In the genomic region with DNA sequence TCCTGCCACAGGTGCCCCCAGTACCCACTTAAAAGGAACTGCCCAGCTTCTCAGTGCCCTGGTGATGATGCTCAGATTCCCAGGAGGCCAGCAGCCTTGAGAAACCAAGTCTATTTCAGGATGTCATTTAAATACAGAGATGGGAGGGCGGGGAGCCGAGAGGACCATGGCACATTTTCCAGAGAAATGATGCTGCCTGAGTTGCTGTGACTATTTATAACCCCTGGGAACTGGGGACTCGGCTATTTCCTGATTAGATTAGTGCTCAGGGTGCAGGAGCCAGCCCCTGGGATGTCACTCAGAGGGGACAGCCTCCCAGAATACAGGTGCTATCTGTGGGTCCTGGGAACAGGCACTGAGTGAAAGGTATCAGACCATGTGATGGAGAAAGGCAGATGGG, we compare ENCODE assay signal across 21 mouse cellular contexts. TPM values are rescaled to one million over a fixed set of nuclear protein-coding genes. Genes with fewer than 3 reads are reported as not detected.
DNase-seq lines count a peak whose midpoint lies in the region; ATAC-seq and TF ChIP-seq lines count a peak whose summit lies in the region.
"Had no signal": no experiment of that assay in that cellular context is flagged by ENCODE, and none has a peak within 500 bp of the region (broad histone marks: within the 10 kb centered on the region; RNA-seq: fewer than 3 reads in every experiment).

No protein-coding gene starts in this region.

- H3K27ac ChIP-seq in left cerebral cortex, adult 2 months, result peak overlapping the region; percentile 70
- peak overlapping the region; percentile 90; the same call in 1 of the 2 replicates for H3K27ac ChIP-seq in embryonic facial prominence, embryonic 10.5 days (replicated peaks)
- peak overlapping the region; percentile 78 for H3K27ac ChIP-seq in heart, embryonic 15.5 days
- H3K27ac ChIP-seq in intestine, postnatal 0 days (ENCODE audit: low read depth, low read length), result no peak overlapping the region
- H3K27ac ChIP-seq: hindbrain, embryonic 12.5 days; macrophage; midbrain, embryonic 12.5 days had no signal

- H3K4me1 ChIP-seq in embryonic facial prominence, embryonic 10.5 days, result peaks cover 47% of the 10 kb centered on the region
- H3K4me1 ChIP-seq in heart, embryonic 15.5 days (replicated peaks), result peaks cover 68% of the 10 kb centered on the region
- H3K4me1 ChIP-seq in intestine, postnatal 0 days (replicated peaks; ENCODE audit: control insufficient read depth, insufficient read depth, low read length), result 0 out of 2 replicates have a peak, but pooled peaks cover 6% of the 10 kb centered on the region

- peak; percentile 51; the same call in 1 of the 2 replicates for ATAC-seq in heart, embryonic 15.5 days (replicated peaks; ENCODE audit: insufficient number of reproducible peaks, insufficient read depth, low FRiP score, low read depth)
- no peak for ATAC-seq in intestine, postnatal 0 days
- ATAC-seq in activated CD4-positive, CD25-positive, alpha-beta regulatory T cell, adult 4 months, result no peak

- H3K9ac ChIP-seq in heart, embryonic 15.5 days, result no peak overlapping the region
- H3K9ac ChIP-seq in intestine, postnatal 0 days (ENCODE audit: low read depth, low read length), result no peak overlapping the region
- H3K9ac ChIP-seq: embryonic facial prominence, embryonic 13.5 days; hindbrain, embryonic 12.5 days; lung, embryonic 14.5 days; midbrain, embryonic 12.5 days had no signal

- peak; percentile 34 for DNase-seq in gastrocnemius, adult 18-20 months (ENCODE audit: low spot score)
- no peak for DNase-seq in gastrocnemius, postnatal 4 days (ENCODE audit: low spot score in 2 of 2)
- no peak for DNase-seq in left cerebral cortex, adult 2 months (ENCODE audit: extremely low spot score in 1 of 2, low spot score in 2 of 2)
- DNase-seq in left cerebral cortex, postnatal 36 days (ENCODE audit: low spot score in 2 of 2), result no peak
- no peak for DNase-seq in embryonic facial prominence, embryonic 10.5 days (ENCODE audit: low spot score)
- DNase-seq: adrenal gland, adult 2 months; cerebellum, adult 2 months; gastrocnemius, postnatal 36 days; kidney, adult 18-20 months; kidney, postnatal 25 days; lung, embryonic 14.5 days; retina, postnatal 1 day had no signal

- H3K27me3 ChIP-seq in embryonic facial prominence, embryonic 10.5 days (replicated peaks; ENCODE audit: low read depth, poor library complexity, severe bottlenecking), result no peaks in the 10 kb centered on the region
- no peaks in the 10 kb centered on the region for H3K27me3 ChIP-seq in heart, embryonic 15.5 days
- H3K27me3 ChIP-seq in intestine, postnatal 0 days (replicated peaks; ENCODE audit: control insufficient read depth, insufficient read depth, low read length), result no peaks in the 10 kb centered on the region
- H3K27me3 ChIP-seq: CH12.LX; embryonic facial prominence, embryonic 13.5 days; hindbrain, embryonic 12.5 days; midbrain, embryonic 12.5 days had no signal

- H3K4me2 ChIP-seq in heart, embryonic 15.5 days, result 0 out of 2 replicates have a peak overlapping the region, but pooled peaks have one; percentile 29
- H3K4me2 ChIP-seq in intestine, postnatal 0 days (replicated peaks; ENCODE audit: low read depth), result no peak overlapping the region
- H3K4me2 ChIP-seq: embryonic facial prominence, embryonic 13.5 days; hindbrain, embryonic 12.5 days; liver, embryonic 11.5 days; lung, embryonic 14.5 days; midbrain, embryonic 12.5 days had no signal

- no peak overlapping the region for H3K4me3 ChIP-seq in left cerebral cortex, adult 2 months
- no peak overlapping the region for H3K4me3 ChIP-seq in embryonic facial prominence, embryonic 10.5 days
- H3K4me3 ChIP-seq in heart, embryonic 15.5 days, result no peak overlapping the region
- H3K4me3 ChIP-seq in intestine, postnatal 0 days (ENCODE audit: low read depth, low read length), result no peak overlapping the region
- H3K4me3 ChIP-seq: embryonic facial prominence, embryonic 13.5 days; hindbrain, embryonic 12.5 days; midbrain, embryonic 12.5 days had no signal

- TF ChIP-seq CTCF in left cerebral cortex, adult 2 months (IDR thresholded peaks at IDR 0.05), result no peak
- no peak for TF ChIP-seq CTCF in intestine, postnatal 0 days (IDR thresholded peaks at IDR 0.05; ENCODE audit: low read depth)

- intact Hi-C loops in left cerebral cortex, adult 2 months (cut with DNase I), result no loop called here
- intact Hi-C loops in left cerebral cortex, postnatal 36 days (cut with DNase I), result no loop called here

- no peaks in the 10 kb centered on the region for H3K9me3 ChIP-seq in embryonic facial prominence, embryonic 10.5 days
- no peaks in the 10 kb centered on the region for H3K9me3 ChIP-seq in heart, embryonic 15.5 days (replicated peaks)
- H3K9me3 ChIP-seq in intestine, postnatal 0 days (ENCODE audit: control insufficient read depth), result no peaks in the 10 kb centered on the region
- H3K9me3 ChIP-seq: embryonic facial prominence, embryonic 13.5 days; hindbrain, embryonic 12.5 days; midbrain, embryonic 12.5 days had no signal

- 78% methylated on average over 3 of the region's 3 CpGs for WGBS in embryonic facial prominence, embryonic 10.5 days
- WGBS in heart, embryonic 15.5 days, result 23% methylated on average over 3 of the region's 3 CpGs
- 51% methylated on average over 3 of the region's 3 CpGs for WGBS in intestine, postnatal 0 days

- peaks cover 44% of the 10 kb centered on the region for H3K36me3 ChIP-seq in embryonic facial prominence, embryonic 10.5 days (replicated peaks)
- H3K36me3 ChIP-seq in heart, embryonic 15.5 days, result peaks cover 8% of the 10 kb centered on the region; the same call in 1 of the 2 replicates
- peaks cover 61% of the 10 kb centered on the region for H3K36me3 ChIP-seq in intestine, postnatal 0 days (ENCODE audit: control insufficient read depth, insufficient read depth)

RNA-seq across cellular contexts. Expression of gene Timm22, which starts 21.0 kb away (rescaled TPM):
- 10 to 100 TPM; 32.5 to 41.9 TPM for total RNA-seq in gastrocnemius, adult 18-20 months (2021)
- 10 to 100 TPM; 48.7 TPM for total RNA-seq in gastrocnemius, postnatal 4 days (2021)
- 10 to 100 TPM; 30.3 to 38.8 TPM for total RNA-seq in left cerebral cortex, adult 2 months (2021)
- total RNA-seq in left cerebral cortex, postnatal 36 days (2021), result 10 to 100 TPM; 38.3 to 38.4 TPM
- 135 and 144 TPM in 2 replicates for polyA plus RNA-seq in embryonic facial prominence, embryonic 10.5 days (2016; fragmentation: Nextera tagmentation; extraction: Ambion mirVana)
- 79.9 and 84.9 TPM in 2 replicates for polyA plus RNA-seq in heart, embryonic 15.5 days (2015; fragmentation: Nextera tagmentation; extraction: Ambion mirVana)
- 95.2 and 96.0 TPM in 2 replicates for polyA plus RNA-seq in intestine, postnatal 0 days (2015; fragmentation: Nextera tagmentation; extraction: Ambion mirVana)
- 10 to 100 TPM; 52.1 to 72.8 TPM for polyA plus RNA-seq in activated CD4-positive, CD25-positive, alpha-beta regulatory T cell, adult 4 months (2017; shearing (Covaris generic))

RNA-seq across cellular contexts. Expression of gene Nxn, which starts 28.8 kb away (rescaled TPM):
- total RNA-seq in gastrocnemius, adult 18-20 months (2021), result 10 to 100 TPM; 37.4 to 48.7 TPM
- 10 to 100 TPM; 59.8 to 60.9 TPM for total RNA-seq in gastrocnemius, postnatal 4 days (2021)
- 10 to 100 TPM; 11.2 TPM for total RNA-seq in left cerebral cortex, adult 2 months (2021)
- 10 to 100 TPM; 11.0 to 11.6 TPM for total RNA-seq in left cerebral cortex, postnatal 36 days (2021)
- 41.1 and 42.0 TPM in 2 replicates for polyA plus RNA-seq in embryonic facial prominence, embryonic 10.5 days (2016; fragmentation: Nextera tagmentation; extraction: Ambion mirVana)
- 18.6 and 26.0 TPM in 2 replicates for polyA plus RNA-seq in heart, embryonic 15.5 days (2015; fragmentation: Nextera tagmentation; extraction: Ambion mirVana)
- polyA plus RNA-seq in intestine, postnatal 0 days (2015; fragmentation: Nextera tagmentation; extraction: Ambion mirVana), result 14.9 and 15.9 TPM in 2 replicates
- 1 to 10 TPM in 1 of 2 experiments, under 1 TPM in 1; 0.71 to 1.8 TPM for polyA plus RNA-seq in activated CD4-positive, CD25-positive, alpha-beta regulatory T cell, adult 4 months (2017; shearing (Covaris generic))
